Mouse (Mus musculus) hindbrain, embryonic 14.5 days (tissue): ENCODE measurements around the gene L3mbtl1. TPM values are rescaled to one million over a fixed set of nuclear protein-coding genes. Genes with fewer than 3 reads are reported as not detected.

Source experiments
- ATAC-seq: fragments of 200-750 bp; cut with Nextera tagmentation; 2 replicates; pipeline ENCODE4 v1.8.0; 2017; ENCODE audit warnings: moderate number of reproducible peaks, mild to moderate bottlenecking, moderate TSS enrichment, moderate library complexity; ENCODE audit not compliant: low FRiP score
- DNase-seq: peaks from one replicate; pipeline ENCODE4 v3.0.0-alpha.2; 2015; ENCODE audit warnings: low spot score
- H3K27ac ChIP-seq: fragments of 300-500 bp; sonication (generic); 2 replicates; pipeline ENCODE4 v1.5.1; 2014; ENCODE audit warnings: mild to moderate bottlenecking, moderate library complexity
- H3K27me3 ChIP-seq: fragments of 300-500 bp; sonication (generic); 2 replicates; pipeline ENCODE4 v1.6.1; 2014; ENCODE audit warnings: mild to moderate bottlenecking, low read length, mixed read lengths; ENCODE audit not compliant: control insufficient read depth, insufficient read depth
- H3K36me3 ChIP-seq: fragments of 300-500 bp; sonication (generic); replicated peaks from 2 replicates; pipeline ENCODE4 v1.6.1; 2014; ENCODE audit not compliant: control insufficient read depth, insufficient read depth
- H3K4me1 ChIP-seq: fragments of 300-500 bp; sonication (generic); replicated peaks from 2 replicates; pipeline ENCODE4 v1.6.1; 2014; ENCODE audit warnings: antibody characterized with exemption, low read length, mixed read lengths; ENCODE audit not compliant: control insufficient read depth, insufficient read depth
- H3K4me2 ChIP-seq: fragments of 300-500 bp; sonication (generic); replicated peaks from 2 replicates; pipeline ENCODE4 v1.6.1; 2014; ENCODE audit warnings: mild to moderate bottlenecking, moderate library complexity
- H3K4me3 ChIP-seq: fragments of 300-500 bp; sonication (generic); replicated peaks from 2 replicates; pipeline ENCODE4 v1.5.1; 2014; ENCODE audit warnings: mild to moderate bottlenecking, low read length
- H3K9ac ChIP-seq: fragments of 300-500 bp; sonication (generic); 2 replicates; pipeline ENCODE4 v1.6.1; 2014
- H3K9me3 ChIP-seq: fragments of 300-500 bp; sonication (generic); 2 replicates; pipeline ENCODE4 v1.6.1; 2016; ENCODE audit warnings: low read length; ENCODE audit not compliant: control insufficient read depth
- WGBS: fragments of 180-500 bp; shearing (Covaris S2); extraction: QIAGEN DNeasy Blood & Tissue Kit; methylation state at CpG from one replicate; pipeline ENCODE4 v1.1.7; 2014; 5-methylcytosine and 5-hydroxymethylcytosine counted together
- polyA plus RNA-seq: library from polyadenylated mRNA; unstranded; fragments of >200 nt; fragmentation: Nextera tagmentation; extraction: Ambion mirVana; gene quantifications from 2 replicates; pipeline ENCODE4 v1.2.1, GENCODE M21; 2014

L3mbtl1 gene
- polyA plus RNA-seq, 1 experiment from 2014 or later, result 3.9 TPM

DNA sequence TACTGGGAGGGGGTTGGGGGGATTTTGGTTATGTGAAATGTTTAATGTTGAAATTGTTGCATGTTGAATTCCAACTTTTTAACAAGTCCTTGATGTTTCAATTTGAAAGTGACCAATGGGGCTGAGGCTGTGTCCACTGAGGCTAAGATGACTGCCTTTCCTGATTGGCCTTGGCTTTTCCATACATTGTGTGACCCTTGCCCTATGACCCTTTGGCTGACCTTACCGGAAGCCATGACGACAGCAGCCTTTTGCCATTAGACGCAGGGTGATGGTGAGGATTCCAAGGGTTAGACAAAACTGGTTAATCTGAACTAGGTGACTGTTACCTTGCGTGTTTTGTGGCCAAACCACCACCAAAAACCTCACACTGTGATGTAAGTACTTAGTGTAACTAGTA lies 10.6 kb upstream of the L3mbtl1 start:
- H3K27ac ChIP-seq, result no peak overlapping the region
- H3K36me3 ChIP-seq, result peaks cover 50% of the 10 kb centered on the region
- H3K27me3 ChIP-seq, result no peaks in the 10 kb centered on the region
- peaks cover 18% of the 10 kb centered on the region for H3K4me1 ChIP-seq
- no peaks in the 10 kb centered on the region for H3K9me3 ChIP-seq
- DNase-seq, result no peak
- peak overlapping the region; percentile 81 for H3K4me2 ChIP-seq
- ATAC-seq, result no peak
- H3K4me3 ChIP-seq, result peak overlapping the region; percentile 100
- 38% methylated on average over 4 of the region's 4 CpGs for WGBS
- peak overlapping the region; percentile 100 for H3K9ac ChIP-seq

DNA sequence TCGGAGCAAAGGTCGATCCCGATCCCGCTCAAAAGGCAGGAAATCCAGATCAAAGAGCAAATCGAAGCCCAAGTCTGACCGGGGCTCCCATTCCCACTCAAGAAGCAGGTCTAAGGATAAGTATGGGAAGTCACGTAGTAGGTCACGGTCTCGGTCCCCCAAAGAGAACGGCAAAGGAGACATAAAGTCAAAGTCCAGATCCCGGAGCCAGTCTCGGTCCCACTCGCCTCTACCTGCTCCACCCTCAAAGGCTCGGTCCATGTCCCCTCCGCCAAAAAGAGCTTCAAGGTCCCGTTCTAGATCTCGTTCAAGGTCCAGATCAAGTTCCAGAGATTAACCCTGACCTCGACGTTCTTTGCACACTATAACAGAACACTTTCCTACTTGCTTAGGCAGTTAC lies 8.9 kb upstream of the L3mbtl1 start:
- H3K9me3 ChIP-seq, result no peaks in the 10 kb centered on the region
- H3K27me3 ChIP-seq, result no peaks in the 10 kb centered on the region
- H3K27ac ChIP-seq, result no peak overlapping the region
- H3K4me2 ChIP-seq, result no peak overlapping the region
- DNase-seq, result no peak
- H3K9ac ChIP-seq, result no peak overlapping the region
- WGBS, result 96% methylated on average over 19 of the region's 19 CpGs
- no peak overlapping the region for H3K4me3 ChIP-seq
- H3K4me1 ChIP-seq, result peaks cover 18% of the 10 kb centered on the region
- H3K36me3 ChIP-seq, result peaks cover 66% of the 10 kb centered on the region
- no peak for ATAC-seq

DNA sequence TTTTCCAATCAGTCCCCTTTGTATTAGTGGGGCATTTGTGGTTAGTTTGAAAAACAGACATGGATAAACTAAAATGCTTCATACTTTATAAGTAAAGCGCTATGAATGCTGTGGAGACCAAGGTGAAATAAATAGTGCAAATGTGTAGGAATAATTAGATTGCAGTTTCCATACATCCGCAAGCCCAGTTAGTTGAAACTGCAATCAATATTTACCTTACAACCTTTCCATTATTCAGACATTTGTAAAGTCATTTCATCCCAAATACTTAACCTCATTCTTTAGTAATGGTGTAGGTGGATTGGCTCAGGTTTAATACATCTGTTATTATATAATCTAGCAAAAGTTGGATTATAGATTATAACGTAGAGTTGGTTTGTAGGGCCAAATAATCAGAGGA lies 7.6 kb upstream of the L3mbtl1 start:
- H3K9ac ChIP-seq, result no peak overlapping the region
- H3K36me3 ChIP-seq, result peaks cover 79% of the 10 kb centered on the region
- H3K27ac ChIP-seq, result no peak overlapping the region
- H3K4me3 ChIP-seq, result no peak overlapping the region
- no peaks in the 10 kb centered on the region for H3K9me3 ChIP-seq
- peaks cover 14% of the 10 kb centered on the region for H3K4me1 ChIP-seq
- 95% methylated on average over 3 of the region's 3 CpGs for WGBS
- DNase-seq, result no peak
- ATAC-seq, result no peak
- H3K27me3 ChIP-seq, result no peaks in the 10 kb centered on the region
- no peak overlapping the region for H3K4me2 ChIP-seq

DNA sequence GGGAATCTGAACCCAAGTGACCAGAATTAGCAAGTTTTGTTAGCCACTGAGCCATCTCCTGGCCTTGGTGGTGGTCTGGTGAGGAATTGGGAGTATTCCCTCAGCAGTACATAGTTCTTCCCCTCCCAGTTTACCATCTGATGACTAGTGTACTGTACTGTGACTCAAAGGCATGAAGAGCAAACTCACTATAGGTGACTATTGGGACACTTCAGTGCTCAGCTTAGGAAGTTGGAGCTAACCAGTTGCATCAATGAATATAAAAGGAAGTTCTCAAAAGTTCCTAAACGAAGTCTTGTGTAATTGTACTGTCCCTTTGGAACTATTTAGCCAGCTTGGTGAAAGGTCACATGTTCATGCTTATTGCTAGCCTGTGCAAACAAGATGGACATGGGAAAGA lies 3.7 kb upstream of the L3mbtl1 start:
- Histone ChIP-seq H3K4me3 (no peak overlapping the region), H3K4me2 (no peak overlapping the region), H3K9ac (no peak overlapping the region), H3K27me3 (peaks cover 8% of the 10 kb centered on the region), H3K36me3 (peaks cover 67% of the 10 kb centered on the region), H3K27ac (no peak overlapping the region), H3K9me3 (no peaks in the 10 kb centered on the region), H3K4me1 (peaks cover 8% of the 10 kb centered on the region)
- 87% methylated on average over 1 of the region's 1 CpGs for WGBS
- DNase-seq (no peak), ATAC-seq (no peak)

DNA sequence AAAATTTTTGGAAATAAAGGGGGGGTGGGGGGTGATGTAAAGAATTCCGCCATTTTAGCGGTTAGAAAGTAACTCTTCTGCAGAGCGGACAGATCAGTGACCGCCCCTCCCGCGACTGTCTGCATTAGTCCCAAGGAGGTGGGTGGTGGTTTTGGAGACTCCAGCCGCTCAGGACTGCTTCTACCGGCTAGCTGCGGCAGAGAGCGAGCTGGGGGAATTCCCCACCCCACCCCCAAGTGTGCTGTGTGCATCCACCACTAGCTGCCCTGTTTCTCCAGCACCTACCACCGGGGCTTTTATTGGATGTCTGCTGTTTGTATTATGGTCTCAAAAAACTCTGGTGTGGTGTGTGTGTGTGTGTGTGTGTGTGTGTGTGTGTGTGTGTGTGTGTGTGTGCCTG lies 659 bp downstream of the L3mbtl1 start:
- Histone ChIP-seq H3K9ac (peak overlapping the region; percentile 72), H3K36me3 (peaks cover 25% of the 10 kb centered on the region), H3K4me2 (peak overlapping the region; percentile 88), H3K4me3 (peak overlapping the region; percentile 52), H3K4me1 (peaks cover 8% of the 10 kb centered on the region), H3K27ac (no peak overlapping the region), H3K27me3 (peaks cover 11% of the 10 kb centered on the region), H3K9me3 (no peaks in the 10 kb centered on the region)
- ATAC-seq, result no peak
- no peak for DNase-seq
- WGBS, result 7% methylated on average over 11 of the region's 11 CpGs

DNA sequence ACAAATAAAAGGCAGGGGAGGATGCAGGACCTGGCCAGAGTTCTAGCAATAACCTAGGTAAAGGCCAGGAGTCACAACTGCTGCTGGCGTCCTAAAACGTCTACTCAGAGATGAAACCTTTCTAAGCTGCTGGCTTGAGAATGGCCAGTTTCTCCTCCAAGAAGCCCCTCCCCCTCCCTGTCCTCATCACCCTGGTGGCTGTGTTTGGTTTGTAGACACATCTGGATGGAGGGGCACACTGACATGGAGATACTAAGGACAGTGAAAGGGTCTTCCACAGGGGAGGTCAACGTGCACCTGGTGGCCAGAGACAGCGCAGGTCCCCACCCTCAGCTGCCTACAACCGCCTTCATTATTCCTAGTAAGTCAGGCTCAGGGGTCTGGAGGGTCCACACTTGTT lies 3.7 kb downstream of the L3mbtl1 start:
- no peak overlapping the region for H3K4me2 ChIP-seq
- H3K9ac ChIP-seq, result no peak overlapping the region
- WGBS, result 85% methylated on average over 5 of the region's 5 CpGs
- ATAC-seq (no peak), DNase-seq (no peak)
- no peak overlapping the region for H3K4me3 ChIP-seq
- peaks cover 11% of the 10 kb centered on the region for H3K27me3 ChIP-seq
- H3K27ac ChIP-seq, result no peak overlapping the region
- peaks cover 8% of the 10 kb centered on the region for H3K4me1 ChIP-seq
- H3K9me3 ChIP-seq, result no peaks in the 10 kb centered on the region
- H3K36me3 ChIP-seq, result no peaks in the 10 kb centered on the region

DNA sequence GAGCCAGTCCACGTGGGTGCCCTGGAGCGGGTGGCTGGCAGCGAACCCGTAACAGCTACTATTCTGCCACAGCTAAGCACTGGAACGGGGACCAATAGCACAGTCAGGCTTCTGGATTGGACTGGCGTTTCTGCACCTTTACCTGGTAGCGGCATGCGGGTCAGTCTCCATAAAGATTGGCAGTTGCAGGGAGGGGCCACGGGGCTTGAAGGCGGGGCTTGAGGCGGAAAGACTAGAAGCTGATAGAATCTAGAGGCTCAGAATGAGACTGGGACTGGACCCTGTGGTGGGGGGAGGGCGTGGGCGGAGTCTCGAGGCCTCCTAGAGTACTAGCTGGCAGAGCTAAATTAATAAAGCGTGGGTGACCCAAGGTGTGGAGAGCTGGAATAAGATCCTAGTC lies 4.5 kb downstream of the L3mbtl1 start:
- no peaks in the 10 kb centered on the region for H3K9me3 ChIP-seq
- H3K27me3 ChIP-seq, result peaks cover 11% of the 10 kb centered on the region
- peaks cover 4% of the 10 kb centered on the region for H3K4me1 ChIP-seq
- peak overlapping the region; percentile 12 for H3K4me3 ChIP-seq
- DNase-seq (no peak), ATAC-seq (no peak)
- H3K36me3 ChIP-seq, result no peaks in the 10 kb centered on the region
- no peak overlapping the region for H3K27ac ChIP-seq
- no peak overlapping the region for H3K9ac ChIP-seq
- H3K4me2 ChIP-seq, result peak overlapping the region; percentile 36
- 41% methylated on average over 15 of the region's 15 CpGs for WGBS

DNA sequence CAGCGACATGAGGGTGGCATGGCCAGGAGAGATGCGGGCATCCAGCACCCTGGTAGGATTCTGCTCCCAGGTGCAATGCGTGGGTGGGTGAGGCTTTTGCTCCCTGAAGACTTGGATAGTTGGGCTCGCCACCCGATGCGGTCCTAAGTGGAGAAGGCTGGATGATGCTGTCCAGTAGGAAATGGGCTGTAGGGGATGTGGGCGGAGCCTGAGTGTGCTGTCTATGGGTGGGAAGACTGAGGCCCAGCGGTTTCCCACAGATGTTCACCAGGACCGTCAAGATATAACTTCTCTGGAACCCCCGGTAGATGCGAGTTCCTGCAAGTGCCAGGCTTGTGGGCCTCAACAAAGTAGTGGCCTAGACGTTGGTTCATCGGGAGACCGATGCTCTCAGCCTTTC lies 4.9 kb downstream of the L3mbtl1 start:
- 65% methylated on average over 14 of the region's 14 CpGs for WGBS
- DNase-seq (no peak), ATAC-seq (no peak)
- no peaks in the 10 kb centered on the region for H3K9me3 ChIP-seq
- peak overlapping the region; percentile 36 for H3K4me2 ChIP-seq
- H3K4me3 ChIP-seq, result peak overlapping the region; percentile 12
- H3K9ac ChIP-seq, result 0 out of 2 replicates have a peak overlapping the region, but pooled peaks have one; percentile 6
- H3K27me3 ChIP-seq, result peaks cover 11% of the 10 kb centered on the region
- no peaks in the 10 kb centered on the region for H3K36me3 ChIP-seq
- no peak overlapping the region for H3K27ac ChIP-seq
- no peaks in the 10 kb centered on the region for H3K4me1 ChIP-seq

DNA sequence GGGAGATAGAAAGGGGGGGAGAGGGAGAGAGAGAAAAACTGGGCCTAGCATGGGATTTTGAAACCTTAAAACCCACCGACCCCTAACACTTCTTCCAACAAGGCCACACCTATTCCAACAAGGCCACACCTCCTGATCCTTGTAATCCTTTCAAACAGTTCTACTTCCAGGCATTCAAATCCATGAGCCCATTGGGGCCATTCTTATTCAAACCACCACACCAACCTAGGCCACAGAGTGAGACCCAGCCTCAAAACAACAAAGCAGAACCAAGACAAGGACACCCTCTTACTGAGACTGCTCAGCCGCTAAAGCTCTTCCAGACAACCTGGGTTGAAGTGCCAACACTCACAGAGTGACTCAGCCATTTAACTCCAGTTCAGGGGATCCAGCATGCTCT lies 7.5 kb downstream of the L3mbtl1 start:
- Histone ChIP-seq H3K9me3 (no peaks in the 10 kb centered on the region), H3K4me2 (no peak overlapping the region), H3K9ac (no peak overlapping the region), H3K27me3 (no peaks in the 10 kb centered on the region), H3K4me1 (no peaks in the 10 kb centered on the region), H3K36me3 (no peaks in the 10 kb centered on the region), H3K4me3 (no peak overlapping the region), H3K27ac (no peak overlapping the region)
- ATAC-seq (no peak), DNase-seq (no peak)
- WGBS, result 92% methylated on average over 2 of the region's 2 CpGs

DNA sequence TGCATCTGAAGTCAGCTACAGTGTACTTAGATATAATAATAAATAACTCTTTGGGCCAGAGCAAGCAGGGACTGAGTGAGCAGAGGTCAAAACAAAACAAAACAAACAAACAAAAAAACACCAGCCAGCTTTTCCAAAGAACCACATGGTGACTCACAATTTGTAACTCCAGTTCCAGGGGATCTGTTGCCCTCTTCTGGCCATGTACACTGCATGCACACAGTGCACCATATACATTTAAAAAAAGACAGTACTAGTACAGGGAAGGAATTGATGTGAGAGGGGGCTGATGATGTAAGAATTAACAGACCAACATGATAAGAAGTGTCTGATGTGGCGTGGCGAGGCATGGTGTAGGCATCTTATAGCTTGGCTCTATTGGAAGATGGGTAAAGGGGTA lies 13.6 kb downstream of the L3mbtl1 start:
- Histone ChIP-seq H3K4me3 (no peak overlapping the region), H3K9me3 (no peaks in the 10 kb centered on the region), H3K27me3 (no peaks in the 10 kb centered on the region), H3K4me1 (no peaks in the 10 kb centered on the region), H3K27ac (no peak overlapping the region), H3K4me2 (no peak overlapping the region), H3K36me3 (no peaks in the 10 kb centered on the region), H3K9ac (no peak overlapping the region)
- WGBS, result 95% methylated on average over 2 of the region's 2 CpGs
- no peak for DNase-seq
- ATAC-seq, result no peak
